Mouse (Mus musculus) 416B (cell line): ENCODE results near the gene Gm14851.
"Not testable (repeated sequence)": the region's sequence is repeated elsewhere in the genome, so short reads cannot be mapped to it uniquely, and the experiment has no call there.

Source experiments
- DNase-seq: peaks from one replicate; pipeline ENCODE4 v3.0.0; 2011; ENCODE audit warnings: low read depth

Gm14851 gene

GRCm38 (mm10) chr8:21095950-21096349, at the start of gene Gm14851:
Gene Gm14851 (minus strand): TSS chr8:21096050.
- DNase-seq: not testable (repeated sequence)

GRCm38 (mm10) chr8:21134342-21134741, 38.5 kb upstream of the Gm14851 start, which contains the start of gene Defa30:
Gene Defa30 (plus strand): TSS chr8:21134642.
- not testable (repeated sequence) for DNase-seq

GRCm38 (mm10) chr8:21093106-21093505, 2.7 kb downstream of the Gm14851 start:
- DNase-seq: peak; percentile 60

GRCm38 (mm10) chr8:21084142-21084541, 11.7 kb downstream of the Gm14851 start, which contains the start of gene Defa25:
Gene Defa25 (plus strand): TSS chr8:21084442.
- DNase-seq: not testable (repeated sequence)

- DNase-seq: not testable (repeated sequence)
Measured at GRCm38 (mm10) chr8:21064738-21065137, 31.1 kb downstream of the Gm14851 start, which contains the start of gene Defa35. Gene Defa35 (plus strand): TSS chr8:21065038.

GRCm38 (mm10) chr8:21054747-21055146, 41.1 kb downstream of the Gm14851 start, which contains the start of gene Defa23:
Gene Defa23 (plus strand): TSS chr8:21055047.
- not testable (repeated sequence) for DNase-seq
